Mouse (Mus musculus) hindbrain, embryonic 12.5 days (tissue): ENCODE measurements at regions not wholly inside any gene's neighbourhood (a gene's known extent, or its start where the extent isn't known, plus 50 kb on each side); places are given as distances from the start of the nearest gene placed in this dataset.

Experiments used
- ATAC-seq: fragments of 200-750 bp; cut with Nextera tagmentation; 2 replicates; pipeline ENCODE4 v1.8.0; 2017; ENCODE audit warnings: moderate TSS enrichment; ENCODE audit not compliant: low FRiP score
- H3K27ac ChIP-seq: fragments of 300-500 bp; sonication (generic); 2 replicates; pipeline ENCODE4 v1.5.1; 2016; ENCODE audit warnings: mild to moderate bottlenecking
- H3K27me3 ChIP-seq: fragments of 300-500 bp; sonication (generic); 2 replicates; pipeline ENCODE4 v1.6.1; 2016; ENCODE audit warnings: mild to moderate bottlenecking
- H3K36me3 ChIP-seq: fragments of 300-500 bp; sonication (generic); 2 replicates; pipeline ENCODE4 v1.6.1; 2016; ENCODE audit warnings: mild to moderate bottlenecking
- H3K4me1 ChIP-seq: fragments of 300-500 bp; sonication (generic); 2 replicates; pipeline ENCODE4 v1.6.1; 2016
- H3K4me2 ChIP-seq: fragments of 300-500 bp; sonication (generic); replicated peaks from 2 replicates; pipeline ENCODE4 v1.6.1; 2016; ENCODE audit warnings: mild to moderate bottlenecking
- H3K4me3 ChIP-seq: fragments of 300-500 bp; sonication (generic); 2 replicates; pipeline ENCODE4 v1.5.1; 2016; ENCODE audit warnings: mild to moderate bottlenecking
- H3K9ac ChIP-seq: fragments of 300-500 bp; sonication (generic); 2 replicates; pipeline ENCODE4 v1.6.1; 2016; ENCODE audit warnings: mild to moderate bottlenecking, moderate library complexity
- H3K9me3 ChIP-seq: fragments of 300-500 bp; sonication (generic); replicated peaks from 2 replicates; pipeline ENCODE4 v1.6.1; 2016; ENCODE audit warnings: mild to moderate bottlenecking
- WGBS: fragments of 180-500 bp; shearing (Covaris S2); methylation state at CpG from one replicate; pipeline ENCODE4 v1.1.7; 2016; 5-methylcytosine and 5-hydroxymethylcytosine counted together

DNA sequence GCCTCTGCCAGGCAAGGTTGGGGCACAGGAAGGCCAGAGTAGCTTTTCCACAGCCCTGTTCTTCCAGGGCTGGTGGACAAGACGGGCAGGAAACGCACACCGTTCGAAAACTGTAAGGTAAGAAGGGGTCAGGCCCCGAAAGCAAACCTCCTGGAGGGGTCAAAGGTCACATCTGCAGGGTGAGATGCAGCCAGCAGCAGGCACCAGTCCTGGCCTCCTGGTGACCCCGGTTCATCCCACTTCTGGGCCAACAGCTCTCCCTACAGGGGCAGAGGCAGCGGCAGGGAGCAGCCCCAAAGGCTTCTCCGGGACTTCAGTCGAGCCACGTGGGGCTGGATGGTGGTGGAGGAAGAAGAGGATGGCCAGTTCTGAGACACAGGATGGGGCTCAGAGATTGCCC, 98.3 kb downstream of the Rplp1 start:
- no peak overlapping the region for H3K4me2 ChIP-seq
- no peak overlapping the region for H3K4me3 ChIP-seq
- H3K27me3 ChIP-seq: peaks cover 11% of the 10 kb centered on the region
- no peaks in the 10 kb centered on the region for H3K36me3 ChIP-seq
- WGBS: 38% methylated on average over 10 of the region's 10 CpGs
- no peak overlapping the region for H3K9ac ChIP-seq
- H3K9me3 ChIP-seq: no peaks in the 10 kb centered on the region
- no peak overlapping the region for H3K27ac ChIP-seq
- ATAC-seq: no peak
- H3K4me1 ChIP-seq: 0 out of 2 replicates have a peak, but pooled peaks cover 7% of the 10 kb centered on the region

GRCm38 (mm10) chr9:61813291-61813690, 101.1 kb downstream of the Rplp1 start:
- Histone ChIP-seq H3K4me1 (0 out of 2 replicates have a peak, but pooled peaks cover 7% of the 10 kb centered on the region), H3K27me3 (peaks cover 7% of the 10 kb centered on the region; the same call in 1 of the 2 replicates), H3K9me3 (no peaks in the 10 kb centered on the region), H3K4me3 (no peak overlapping the region), H3K36me3 (no peaks in the 10 kb centered on the region), H3K9ac (no peak overlapping the region), H3K27ac (no peak overlapping the region), H3K4me2 (no peak overlapping the region)
- ATAC-seq: no peak
- WGBS: 82% methylated on average over 3 of the region's 3 CpGs

- H3K9me3 ChIP-seq: no peaks in the 10 kb centered on the region
- WGBS: 89% methylated on average over 9 of the region's 9 CpGs
- H3K9ac ChIP-seq: no peak overlapping the region
- peaks cover 7% of the 10 kb centered on the region; the same call in 1 of the 2 replicates for H3K27me3 ChIP-seq
- ATAC-seq: no peak
- 0 out of 2 replicates have a peak, but pooled peaks cover 7% of the 10 kb centered on the region for H3K4me1 ChIP-seq
- no peak overlapping the region for H3K4me3 ChIP-seq
- H3K4me2 ChIP-seq: no peak overlapping the region
- no peak overlapping the region for H3K27ac ChIP-seq
- no peaks in the 10 kb centered on the region for H3K36me3 ChIP-seq
These were observed 102.0 kb downstream of the Rplp1 start for GRCm38 (mm10) chr9:61812315-61812714.

GRCm38 (mm10) chr9:61810456-61810855, 103.9 kb downstream of the Rplp1 start:
- 89% methylated on average over 4 of the region's 4 CpGs for WGBS
- H3K4me3 ChIP-seq: no peak overlapping the region
- H3K4me2 ChIP-seq: no peak overlapping the region
- H3K9ac ChIP-seq: no peak overlapping the region
- no peaks in the 10 kb centered on the region for H3K9me3 ChIP-seq
- no peaks in the 10 kb centered on the region for H3K36me3 ChIP-seq
- H3K4me1 ChIP-seq: no peaks in the 10 kb centered on the region
- no peak overlapping the region for H3K27ac ChIP-seq
- H3K27me3 ChIP-seq: peaks cover 2% of the 10 kb centered on the region; the same call in 1 of the 2 replicates
- ATAC-seq: no peak

DNA sequence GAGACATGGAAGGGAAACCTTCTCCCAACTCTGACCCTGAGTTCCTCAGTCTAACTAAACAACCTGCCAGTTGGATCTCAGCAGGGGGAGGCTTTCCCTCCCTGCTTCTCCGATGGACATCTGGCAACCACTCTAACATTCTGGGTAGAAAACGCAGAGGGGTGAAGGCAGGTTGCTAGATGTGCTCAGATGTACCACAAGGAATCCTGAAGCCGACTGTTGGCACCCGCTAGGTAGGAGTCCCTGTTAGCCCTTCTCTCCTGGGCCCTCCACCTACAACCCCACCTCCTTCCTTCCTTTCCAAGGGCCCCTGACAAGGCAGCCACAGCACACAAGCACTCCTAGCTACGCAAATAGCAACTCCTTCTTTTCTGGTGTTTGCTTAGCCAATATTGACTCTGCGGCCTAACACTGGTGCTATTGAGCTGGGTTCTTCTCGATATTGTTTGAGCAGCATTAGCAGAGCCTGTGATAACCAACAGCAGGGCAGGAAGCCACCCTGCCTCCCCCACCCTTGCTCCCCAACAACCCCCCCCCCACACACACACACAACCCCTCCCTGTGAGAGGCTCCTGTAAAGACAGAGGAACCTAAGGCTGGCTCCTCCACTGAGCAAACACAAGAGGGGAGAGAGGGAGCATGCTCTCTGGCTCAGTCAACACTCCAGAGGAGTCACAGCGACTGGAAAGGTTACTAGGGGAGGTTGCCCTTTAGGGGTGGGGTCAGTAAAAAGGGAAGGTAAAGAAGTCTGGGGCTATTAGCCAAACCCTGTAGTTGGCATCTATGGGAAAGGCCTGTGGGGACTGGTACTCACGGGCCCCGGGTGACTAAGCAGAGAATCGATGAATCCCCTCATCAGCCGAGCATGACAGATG, 105.8 kb downstream of the Rplp1 start:
- H3K4me2 ChIP-seq: no peak overlapping the region
- H3K4me3 ChIP-seq: no peak overlapping the region
- peaks cover 9% of the 10 kb centered on the region for H3K4me1 ChIP-seq
- H3K36me3 ChIP-seq: no peaks in the 10 kb centered on the region
- 65% methylated on average over 12 of the region's 12 CpGs for WGBS
- no peaks in the 10 kb centered on the region for H3K9me3 ChIP-seq
- H3K27ac ChIP-seq: no peak overlapping the region
- H3K9ac ChIP-seq: no peak overlapping the region
- ATAC-seq: no peak
- H3K27me3 ChIP-seq: peaks cover 2% of the 10 kb centered on the region; the same call in 1 of the 2 replicates

- peaks cover 15% of the 10 kb centered on the region for H3K4me1 ChIP-seq
- no peak overlapping the region for H3K9ac ChIP-seq
- H3K4me3 ChIP-seq: no peak overlapping the region
- no peak overlapping the region for H3K4me2 ChIP-seq
- peaks cover 2% of the 10 kb centered on the region; the same call in 1 of the 2 replicates for H3K27me3 ChIP-seq
- no peaks in the 10 kb centered on the region for H3K36me3 ChIP-seq
- no peaks in the 10 kb centered on the region for H3K9me3 ChIP-seq
- no peak overlapping the region for H3K27ac ChIP-seq
- no peak for ATAC-seq
- 75% methylated on average over 2 of the region's 2 CpGs for WGBS
These were observed 108.4 kb downstream of the Rplp1 start for GRCm38 (mm10) chr9:61805971-61806370.

DNA sequence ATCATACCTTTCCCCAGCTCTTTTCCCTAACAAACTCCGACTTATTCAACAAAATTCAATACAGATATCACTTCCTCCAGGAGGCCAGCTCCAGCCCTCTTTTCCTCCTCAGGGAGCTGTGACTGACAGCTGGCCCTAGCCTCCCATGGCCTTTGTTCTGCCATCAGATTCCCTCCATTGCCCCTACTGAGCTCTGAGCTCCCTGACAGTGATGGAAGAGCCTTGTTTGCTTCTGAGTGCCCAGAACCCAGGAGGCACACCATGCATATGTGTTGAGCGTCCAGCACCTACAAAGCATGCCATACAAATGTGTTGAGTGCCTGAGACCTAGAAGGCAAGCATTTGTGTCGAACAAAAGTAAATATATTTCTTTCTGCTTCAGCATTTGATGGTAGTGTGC, 110.8 kb downstream of the Rplp1 start:
- peaks cover 2% of the 10 kb centered on the region; the same call in 1 of the 2 replicates for H3K27me3 ChIP-seq
- H3K4me2 ChIP-seq: no peak overlapping the region
- H3K9me3 ChIP-seq: no peaks in the 10 kb centered on the region
- H3K4me1 ChIP-seq: peaks cover 15% of the 10 kb centered on the region
- ATAC-seq: no peak
- no peaks in the 10 kb centered on the region for H3K36me3 ChIP-seq
- 27% methylated on average over 3 of the region's 3 CpGs for WGBS
- H3K27ac ChIP-seq: peak overlapping the region; percentile 31; the same call in 1 of the 2 replicates
- H3K4me3 ChIP-seq: no peak overlapping the region
- H3K9ac ChIP-seq: no peak overlapping the region

GRCm38 (mm10) chr9:61802694-61803093, 111.6 kb downstream of the Rplp1 start:
- H3K36me3 ChIP-seq: no peaks in the 10 kb centered on the region
- peaks cover 15% of the 10 kb centered on the region for H3K4me1 ChIP-seq
- H3K4me3 ChIP-seq: no peak overlapping the region
- peaks cover 2% of the 10 kb centered on the region for H3K27me3 ChIP-seq
- H3K9me3 ChIP-seq: no peaks in the 10 kb centered on the region
- 0 out of 2 replicates have a peak overlapping the region, but pooled peaks have one; percentile 31 for H3K27ac ChIP-seq
- ATAC-seq: no peak
- H3K9ac ChIP-seq: no peak overlapping the region
- H3K4me2 ChIP-seq: no peak overlapping the region
- WGBS: 58% methylated on average over 5 of the region's 5 CpGs

DNA sequence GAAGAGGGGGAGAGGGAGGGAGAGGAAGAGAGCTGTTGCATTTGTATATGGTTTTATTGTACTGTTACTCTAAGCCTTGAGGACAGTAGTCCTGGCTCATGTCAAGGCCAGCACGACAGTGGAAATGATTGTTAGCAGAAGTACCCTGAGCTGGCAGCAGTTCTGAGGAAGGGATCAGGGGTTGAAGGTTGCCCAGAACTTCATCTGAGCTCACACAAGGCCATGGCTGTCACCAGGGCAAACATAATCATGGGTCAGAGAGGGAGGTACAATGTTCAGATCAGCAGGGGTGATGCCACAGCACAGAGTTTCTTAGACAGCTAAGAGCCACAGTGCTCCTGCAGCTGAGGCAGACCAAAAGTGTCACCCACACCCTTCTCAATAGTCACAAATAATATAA, 114.8 kb downstream of the Rplp1 start:
- Histone ChIP-seq H3K9ac (no peak overlapping the region), H3K4me3 (no peak overlapping the region), H3K4me2 (no peak overlapping the region), H3K9me3 (no peaks in the 10 kb centered on the region), H3K27me3 (no peaks in the 10 kb centered on the region; the same call in none of the 2 replicates), H3K36me3 (no peaks in the 10 kb centered on the region), H3K4me1 (peaks cover 14% of the 10 kb centered on the region), H3K27ac (no peak overlapping the region)
- 76% methylated on average over 1 of the region's 1 CpGs for WGBS
- no peak for ATAC-seq

GRCm38 (mm10) chr9:61795910-61796309, 118.4 kb downstream of the Rplp1 start:
- H3K36me3 ChIP-seq: no peaks in the 10 kb centered on the region
- WGBS: 69% methylated on average over 5 of the region's 5 CpGs
- no peak overlapping the region for H3K4me2 ChIP-seq
- H3K4me1 ChIP-seq: no peaks in the 10 kb centered on the region
- no peak overlapping the region for H3K27ac ChIP-seq
- H3K9ac ChIP-seq: no peak overlapping the region
- no peaks in the 10 kb centered on the region for H3K9me3 ChIP-seq
- no peak overlapping the region for H3K4me3 ChIP-seq
- peaks cover 2% of the 10 kb centered on the region for H3K27me3 ChIP-seq
- ATAC-seq: no peak

GRCm38 (mm10) chr9:61791435-61792064, 122.8 kb downstream of the Rplp1 start:
- Histone ChIP-seq H3K9ac (no peak overlapping the region), H3K4me1 (0 out of 2 replicates have a peak, but pooled peaks cover 3% of the 10 kb centered on the region), H3K27ac (no peak overlapping the region), H3K36me3 (no peaks in the 10 kb centered on the region), H3K4me3 (no peak overlapping the region), H3K9me3 (no peaks in the 10 kb centered on the region), H3K4me2 (no peak overlapping the region), H3K27me3 (peaks cover 2% of the 10 kb centered on the region; the same call in 1 of the 2 replicates)
- 67% methylated on average over 11 of the region's 11 CpGs for WGBS
- no peak for ATAC-seq

DNA sequence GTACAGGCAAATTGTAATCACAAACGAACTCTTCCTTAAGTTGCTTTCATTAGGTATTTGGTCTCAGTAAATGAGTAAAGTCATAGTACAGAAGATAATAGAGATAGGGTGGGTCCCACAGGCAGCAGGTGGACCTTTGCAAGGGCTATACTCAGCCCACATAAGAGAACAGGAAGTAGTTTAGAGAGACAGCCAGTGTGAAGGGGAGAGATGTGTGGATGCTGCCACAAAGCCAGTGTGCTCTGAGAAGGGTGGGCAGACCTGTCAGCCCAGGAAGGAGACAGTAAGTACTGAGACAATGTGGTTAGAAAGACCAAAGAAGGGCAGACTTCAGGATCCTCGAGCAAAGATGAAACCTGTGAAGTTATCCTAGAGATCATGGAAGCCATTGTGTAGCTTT, 123.5 kb downstream of the Rplp1 start:
- no peak for ATAC-seq
- Histone ChIP-seq H3K4me1 (0 out of 2 replicates have a peak, but pooled peaks cover 3% of the 10 kb centered on the region), H3K9me3 (no peaks in the 10 kb centered on the region), H3K27me3 (peaks cover 2% of the 10 kb centered on the region; the same call in 1 of the 2 replicates), H3K27ac (no peak overlapping the region), H3K36me3 (no peaks in the 10 kb centered on the region), H3K4me2 (no peak overlapping the region), H3K9ac (no peak overlapping the region), H3K4me3 (no peak overlapping the region)
- 80% methylated on average over 2 of the region's 2 CpGs for WGBS
